Mouse (Mus musculus): Measurements from ENCODE around the gene Sync. TPM values are rescaled to one million over a fixed set of nuclear protein-coding genes. Genes with fewer than 3 reads are reported as not detected.
A peak's percentile ranks its signal among the peaks of the same experiment; 100 is the strongest.

The Sync gene
- polyA plus RNA-seq (2015; fragmentation: Nextera tagmentation; extraction: Ambion mirVana), result 0.63 and 0.78 TPM in 2 replicates

DNA sequence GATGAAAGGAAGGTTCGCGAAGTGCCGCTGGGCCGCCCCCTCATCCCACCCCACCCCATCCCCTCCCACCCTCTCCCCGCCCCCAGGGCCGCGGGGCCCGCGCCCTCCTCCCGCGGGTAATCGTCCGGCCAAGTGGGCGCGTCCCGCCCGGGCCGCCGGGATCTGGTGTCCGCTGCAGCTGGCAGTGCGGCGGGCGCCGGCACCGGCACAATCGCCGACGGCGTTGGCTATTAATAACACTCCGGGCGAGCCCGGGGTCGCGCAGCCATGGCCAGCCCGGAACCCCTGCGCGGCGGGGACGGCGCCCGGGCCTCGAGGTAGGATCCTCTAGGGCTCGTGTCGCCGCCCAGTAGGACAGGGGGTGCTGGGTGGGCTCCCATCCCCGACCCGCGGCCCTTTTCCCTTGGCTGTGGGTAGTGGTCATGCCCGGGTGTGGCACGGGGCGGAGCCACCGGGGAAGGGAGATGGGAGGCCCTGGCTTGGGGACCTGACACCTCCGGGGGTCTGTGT is at the start of gene Sync:
Gene Sync, plus strand, starts transcription at position 146 of the 510 bp plus-strand sequence.
- Histone ChIP-seq H3K27me3 (ENCODE audit: insufficient read depth, low read length) (no peaks in the 10 kb centered on the region), H3K27ac (0 out of 2 replicates have a peak within 1 kb of the TSS, but pooled peaks have one; percentile 15), H3K9me3 (replicated peaks; ENCODE audit: low read length) (no peaks in the 10 kb centered on the region), H3K9ac (ENCODE audit: low read depth, low read length) (peak within 1 kb of the TSS; percentile 54), H3K4me2 (ENCODE audit: low read length) (peak within 1 kb of the TSS; percentile 98), H3K36me3 (ENCODE audit: insufficient read depth, low read length) (no peaks in the 10 kb centered on the region), H3K4me1 (replicated peaks; ENCODE audit: insufficient read depth, low read length) (0 out of 2 replicates have a peak, but pooled peaks cover 6% of the 10 kb centered on the region), H3K4me3 (replicated peaks; ENCODE audit: low read depth, low read length) (peak within 1 kb of the TSS; percentile 52)
- WGBS, result 1% methylated on average over 48 of the region's 53 CpGs
- DNase-seq (ENCODE audit: low spot score), result no peak
- no peak for TF ChIP-seq CTCF (IDR thresholded peaks at IDR 0.05; ENCODE audit: low read depth)
- peak; percentile 61 for ATAC-seq (replicated peaks; ENCODE audit: low FRiP score, low read depth)

DNA sequence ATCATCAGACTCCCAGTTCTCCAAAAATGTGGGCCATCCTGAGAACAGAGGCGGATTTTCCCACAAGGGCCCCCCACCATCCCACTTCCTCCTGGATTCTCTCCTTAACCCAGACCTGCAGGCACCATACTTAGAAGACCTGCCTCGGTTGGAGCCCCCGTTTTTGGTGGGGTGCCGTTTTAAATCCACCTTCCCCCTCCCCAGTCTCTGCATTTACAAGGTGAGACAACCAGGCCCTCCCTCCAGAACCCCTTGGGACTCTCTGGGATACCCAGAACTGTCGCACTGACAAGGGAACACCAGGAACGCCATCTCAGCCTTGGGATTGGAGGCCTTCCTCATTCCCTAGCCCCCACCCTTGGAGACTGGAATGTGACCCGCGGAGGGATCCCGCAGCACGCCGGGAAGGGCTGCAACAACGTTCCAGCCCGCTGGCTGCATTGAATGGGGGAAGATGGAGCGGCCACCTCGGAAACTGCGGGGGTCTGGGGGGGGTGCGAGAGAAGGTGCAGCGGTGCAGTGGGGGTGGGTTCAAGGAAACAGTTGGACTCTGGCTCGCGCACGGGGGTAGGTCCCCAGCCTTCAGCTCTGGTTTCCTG is 49.5 kb upstream of the Sync start:
- Histone ChIP-seq H3K9ac (ENCODE audit: low read depth, low read length) (peak overlapping the region; percentile 72), H3K4me3 (replicated peaks; ENCODE audit: low read depth, low read length) (peak overlapping the region; percentile 64), H3K27ac (peak overlapping the region; percentile 77), H3K4me2 (ENCODE audit: low read length) (peak overlapping the region; percentile 92), H3K27me3 (ENCODE audit: insufficient read depth, low read length) (no peaks in the 10 kb centered on the region), H3K9me3 (replicated peaks; ENCODE audit: low read length) (no peaks in the 10 kb centered on the region), H3K36me3 (ENCODE audit: insufficient read depth, low read length) (no peaks in the 10 kb centered on the region), H3K4me1 (replicated peaks; ENCODE audit: insufficient read depth, low read length) (peaks cover 24% of the 10 kb centered on the region)
- DNase-seq (ENCODE audit: low spot score), result peak; percentile 80
- WGBS, result 11% methylated on average over 21 of the region's 21 CpGs
- TF ChIP-seq CTCF (IDR thresholded peaks at IDR 0.05; ENCODE audit: low read depth), result no peak
- peak; percentile 7; the same call in 1 of the 2 replicates for ATAC-seq (replicated peaks; ENCODE audit: low FRiP score, low read depth)

DNA sequence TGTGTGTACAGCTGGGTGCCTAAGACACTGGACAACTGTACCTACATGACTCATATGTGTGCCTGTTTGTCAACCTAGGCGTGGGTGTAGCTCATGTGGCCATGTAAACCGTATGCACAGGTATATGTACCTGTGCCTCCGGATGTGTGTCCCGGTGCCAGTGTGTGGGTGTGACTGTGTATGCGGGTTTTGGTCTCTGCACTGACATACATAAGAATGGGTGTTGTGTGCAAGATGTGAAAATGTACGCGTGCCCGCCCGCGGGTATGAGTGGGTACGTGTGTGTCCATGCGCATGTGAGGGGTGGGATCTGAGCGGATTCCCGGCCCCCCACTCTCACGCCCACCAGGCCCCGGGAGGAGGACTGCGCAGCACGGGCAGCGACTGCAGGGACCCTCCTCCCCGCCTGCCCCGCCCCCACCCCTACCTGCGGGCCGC is 48.8 kb upstream of the Sync start:
- Histone ChIP-seq H3K4me1 (replicated peaks; ENCODE audit: insufficient read depth, low read length) (peaks cover 24% of the 10 kb centered on the region), H3K9ac (ENCODE audit: low read depth, low read length) (peak overlapping the region; percentile 72), H3K4me2 (ENCODE audit: low read length) (peak overlapping the region; percentile 92), H3K4me3 (replicated peaks; ENCODE audit: low read depth, low read length) (peak overlapping the region; percentile 64), H3K36me3 (ENCODE audit: insufficient read depth, low read length) (no peaks in the 10 kb centered on the region), H3K27me3 (ENCODE audit: insufficient read depth, low read length) (no peaks in the 10 kb centered on the region), H3K27ac (peak overlapping the region; percentile 77), H3K9me3 (replicated peaks; ENCODE audit: low read length) (no peaks in the 10 kb centered on the region)
- no peak for TF ChIP-seq CTCF (IDR thresholded peaks at IDR 0.05; ENCODE audit: low read depth)
- peak; percentile 49 for ATAC-seq (replicated peaks; ENCODE audit: low FRiP score, low read depth)
- DNase-seq (ENCODE audit: low spot score), result no peak
- under 1% methylated on average over 23 of the region's 23 CpGs for WGBS

DNA sequence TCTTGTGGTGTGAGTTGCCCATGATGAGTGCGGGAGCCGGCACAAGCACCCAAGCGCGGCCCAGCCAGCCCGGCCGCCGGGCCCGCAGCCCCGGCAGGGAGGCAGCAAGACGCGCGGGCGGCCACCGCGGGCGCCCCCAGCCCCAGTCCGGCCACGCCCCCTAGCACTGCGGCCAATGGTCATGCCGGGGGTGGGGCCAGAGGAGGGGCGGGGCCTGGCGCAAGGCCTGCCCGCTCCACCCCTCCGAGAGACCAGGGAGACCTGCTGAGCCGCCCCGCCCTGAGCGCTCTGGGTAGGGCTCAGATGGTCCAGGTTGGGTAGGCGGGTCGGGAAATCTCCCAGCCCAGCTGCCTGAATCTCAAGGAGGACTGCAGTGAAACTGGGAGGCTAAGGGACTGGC is 48.3 kb upstream of the Sync start:
- Histone ChIP-seq H3K36me3 (ENCODE audit: insufficient read depth, low read length) (no peaks in the 10 kb centered on the region), H3K4me3 (replicated peaks; ENCODE audit: low read depth, low read length) (peak overlapping the region; percentile 64), H3K27me3 (ENCODE audit: insufficient read depth, low read length) (no peaks in the 10 kb centered on the region), H3K4me2 (ENCODE audit: low read length) (peak overlapping the region; percentile 92), H3K27ac (peak overlapping the region; percentile 77), H3K9me3 (replicated peaks; ENCODE audit: low read length) (no peaks in the 10 kb centered on the region), H3K4me1 (replicated peaks; ENCODE audit: insufficient read depth, low read length) (peaks cover 24% of the 10 kb centered on the region), H3K9ac (ENCODE audit: low read depth, low read length) (peak overlapping the region; percentile 72)
- WGBS, result 0% methylated on average over 25 of the region's 29 CpGs
- ATAC-seq (replicated peaks; ENCODE audit: low FRiP score, low read depth), result peak; percentile 86
- DNase-seq (ENCODE audit: low spot score), result peak; percentile 95
- no peak for TF ChIP-seq CTCF (IDR thresholded peaks at IDR 0.05; ENCODE audit: low read depth)

DNA sequence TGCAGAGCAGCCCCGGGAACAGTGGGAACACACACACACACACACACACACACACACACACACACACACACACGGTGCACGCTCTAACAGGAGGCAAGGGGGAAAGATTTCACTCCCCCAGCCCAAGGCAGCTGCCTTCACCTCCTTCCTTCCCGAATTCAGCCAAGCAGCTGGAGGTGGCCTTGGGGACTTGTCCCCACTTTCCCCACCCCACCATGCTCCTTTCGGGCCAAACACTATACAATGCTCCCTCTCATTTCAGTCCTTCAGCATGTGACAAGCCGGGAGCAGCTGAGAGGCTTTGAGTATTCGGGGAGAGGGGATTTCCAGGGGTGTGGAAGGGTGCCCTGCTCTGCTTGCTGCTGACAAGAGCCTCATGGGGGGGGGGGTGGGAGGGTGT is 45.5 kb upstream of the Sync start:
- no peak overlapping the region for H3K9ac ChIP-seq (ENCODE audit: low read depth, low read length)
- 29% methylated on average over 7 of the region's 7 CpGs for WGBS
- H3K27ac ChIP-seq, result no peak overlapping the region
- no peak overlapping the region for H3K4me2 ChIP-seq (ENCODE audit: low read length)
- DNase-seq (ENCODE audit: low spot score) (no peak), ATAC-seq (replicated peaks; ENCODE audit: low FRiP score, low read depth) (no peak)
- peaks cover 18% of the 10 kb centered on the region for H3K4me1 ChIP-seq (replicated peaks; ENCODE audit: insufficient read depth, low read length)
- H3K36me3 ChIP-seq (ENCODE audit: insufficient read depth, low read length), result no peaks in the 10 kb centered on the region
- no peak overlapping the region for H3K4me3 ChIP-seq (replicated peaks; ENCODE audit: low read depth, low read length)
- no peaks in the 10 kb centered on the region for H3K27me3 ChIP-seq (ENCODE audit: insufficient read depth, low read length)
- no peak for TF ChIP-seq CTCF (IDR thresholded peaks at IDR 0.05; ENCODE audit: low read depth)
- no peaks in the 10 kb centered on the region for H3K9me3 ChIP-seq (replicated peaks; ENCODE audit: low read length)

DNA sequence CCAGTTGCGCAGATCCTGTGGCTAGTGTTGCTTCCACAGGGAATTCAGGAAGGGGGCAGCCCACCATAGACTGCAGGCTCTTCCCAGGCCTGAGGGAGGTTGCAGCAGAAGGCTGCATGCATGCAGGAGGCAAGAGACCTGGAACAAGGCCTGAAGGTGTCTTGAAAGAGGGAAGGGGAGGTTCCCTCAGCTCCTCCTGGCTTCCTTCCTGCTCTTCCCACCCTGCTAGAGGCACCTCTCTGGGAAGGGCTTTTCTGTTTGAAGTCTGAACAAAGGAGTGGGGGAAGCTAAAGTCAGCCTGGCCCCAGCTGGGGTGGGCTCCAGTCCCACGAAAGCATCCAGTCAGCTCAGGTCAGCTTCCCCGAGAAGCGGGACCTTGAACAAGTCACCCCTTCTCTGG is 45.1 kb upstream of the Sync start:
- H3K9ac ChIP-seq (ENCODE audit: low read depth, low read length), result no peak overlapping the region
- no peak overlapping the region for H3K4me3 ChIP-seq (replicated peaks; ENCODE audit: low read depth, low read length)
- H3K9me3 ChIP-seq (replicated peaks; ENCODE audit: low read length), result no peaks in the 10 kb centered on the region
- no peak for TF ChIP-seq CTCF (IDR thresholded peaks at IDR 0.05; ENCODE audit: low read depth)
- DNase-seq (ENCODE audit: low spot score) (no peak), ATAC-seq (replicated peaks; ENCODE audit: low FRiP score, low read depth) (no peak)
- WGBS, result 56% methylated on average over 4 of the region's 4 CpGs
- H3K27ac ChIP-seq, result no peak overlapping the region; the same call in 1 of the 2 replicates
- no peaks in the 10 kb centered on the region for H3K27me3 ChIP-seq (ENCODE audit: insufficient read depth, low read length)
- H3K36me3 ChIP-seq (ENCODE audit: insufficient read depth, low read length), result no peaks in the 10 kb centered on the region
- no peak overlapping the region for H3K4me2 ChIP-seq (ENCODE audit: low read length)
- peaks cover 19% of the 10 kb centered on the region for H3K4me1 ChIP-seq (replicated peaks; ENCODE audit: insufficient read depth, low read length)

Measured in kidney, postnatal 0 days (tissue).